Mouse (Mus musculus) hindbrain, postnatal 0 days (tissue): ENCODE data around the gene Nsd1. TPM values are rescaled to one million over a fixed set of nuclear protein-coding genes. Genes with fewer than 3 reads are reported as not detected.

ENCODE experiments used
- ATAC-seq: fragments of 200-750 bp; cut with Nextera tagmentation; 2 replicates; pipeline ENCODE4 v1.8.0; 2017; ENCODE audit warnings: mild to moderate bottlenecking, moderate TSS enrichment, moderate library complexity
- DNase-seq: peaks from one replicate; pipeline ENCODE4 v3.0.0-alpha.2; 2015; ENCODE audit warnings: low spot score
- H3K27ac ChIP-seq: fragments of 300-500 bp; sonication (generic); 2 replicates; pipeline ENCODE4 v1.5.1; 2014; ENCODE audit warnings: mild to moderate bottlenecking
- H3K27me3 ChIP-seq: fragments of 300-500 bp; sonication (generic); 2 replicates; pipeline ENCODE4 v1.6.1; 2014; ENCODE audit warnings: low read length, mixed read lengths; ENCODE audit not compliant: insufficient read depth
- H3K36me3 ChIP-seq: fragments of 300-500 bp; sonication (generic); 2 replicates; pipeline ENCODE4 v1.6.1; 2014; ENCODE audit warnings: low read length, mixed read lengths; ENCODE audit not compliant: insufficient read depth
- H3K4me1 ChIP-seq: fragments of 300-500 bp; sonication (generic); 2 replicates; pipeline ENCODE4 v1.6.1; 2014; ENCODE audit warnings: antibody characterized with exemption, low read length, mixed read lengths; ENCODE audit not compliant: insufficient read depth
- H3K4me2 ChIP-seq: fragments of 300-500 bp; sonication (generic); 2 replicates; pipeline ENCODE4 v1.6.1; 2014; ENCODE audit warnings: low read depth, mild to moderate bottlenecking, low read length, moderate library complexity, mixed read lengths
- H3K4me3 ChIP-seq: fragments of 300-500 bp; sonication (generic); 2 replicates; pipeline ENCODE4 v1.5.1; 2014; ENCODE audit warnings: low read length
- H3K9ac ChIP-seq: fragments of 300-500 bp; sonication (generic); replicated peaks from 2 replicates; pipeline ENCODE4 v1.6.1; 2014; ENCODE audit warnings: mild to moderate bottlenecking, low read length, moderate library complexity, mixed read lengths
- H3K9me3 ChIP-seq: fragments of 300-500 bp; sonication (generic); 2 replicates; pipeline ENCODE4 v1.6.1; 2016; ENCODE audit warnings: low read length, mixed read lengths
- CTCF ChIP-seq: IDR thresholded peaks from 2 replicates; pipeline ENCODE4 v1.5.1; 2016; ENCODE audit warnings: antibody characterized with exemption, control low read depth, low read depth
- WGBS: fragments of 180-500 bp; shearing (Covaris S2); extraction: QIAGEN DNeasy Blood & Tissue Kit; methylation state at CpG from one replicate; pipeline ENCODE4 v1.1.7; 2014; 5-methylcytosine and 5-hydroxymethylcytosine counted together
- polyA plus RNA-seq: library from polyadenylated mRNA; unstranded; fragments of >200 nt; fragmentation: Nextera tagmentation; extraction: Ambion mirVana; gene quantifications from 2 replicates; pipeline ENCODE4 v1.2.1, GENCODE M21; 2015
- total RNA-seq: library from RNA; depleted of rRNA; stranded (reverse); fragments of >200 nt; gene quantifications from 2 replicates; pipeline ENCODE4 v1.2.3, GENCODE M21; 2014; rRNA removed

Gene Nsd1
- total and polyA plus RNA-seq, 2 experiments from 2014 or later, result 59.3 to 64.0 TPM

DNA sequence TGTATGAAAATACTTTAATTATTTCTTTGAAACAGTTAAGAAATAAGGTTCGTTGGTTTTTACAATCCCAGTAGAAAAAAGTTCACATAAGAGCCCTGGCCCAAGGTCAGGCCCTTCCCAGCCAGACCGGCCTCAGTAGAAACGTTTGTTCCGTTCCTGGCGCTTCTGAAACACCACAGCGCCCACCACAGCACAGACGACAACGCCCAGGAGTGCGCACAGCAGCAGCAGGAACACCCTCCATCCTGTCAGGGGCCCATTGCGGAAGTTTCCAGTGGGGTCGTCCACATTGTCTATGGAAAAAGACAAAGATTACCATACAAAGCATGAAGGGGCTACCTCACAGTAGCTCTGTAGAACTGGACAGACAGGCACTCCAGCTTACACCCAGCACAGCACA, 137.2 kb downstream of the Nsd1 start:
- Histone ChIP-seq H3K4me1 (no peaks in the 10 kb centered on the region), H3K4me3 (no peak overlapping the region), H3K27ac (no peak overlapping the region), H3K4me2 (no peak overlapping the region), H3K9ac (no peak overlapping the region), H3K27me3 (no peaks in the 10 kb centered on the region), H3K9me3 (no peaks in the 10 kb centered on the region), H3K36me3 (peaks cover 62% of the 10 kb centered on the region)
- no peak for ATAC-seq
- TF ChIP-seq CTCF, result no peak
- 88% methylated on average over 11 of the region's 11 CpGs for WGBS
- no peak for DNase-seq

DNA sequence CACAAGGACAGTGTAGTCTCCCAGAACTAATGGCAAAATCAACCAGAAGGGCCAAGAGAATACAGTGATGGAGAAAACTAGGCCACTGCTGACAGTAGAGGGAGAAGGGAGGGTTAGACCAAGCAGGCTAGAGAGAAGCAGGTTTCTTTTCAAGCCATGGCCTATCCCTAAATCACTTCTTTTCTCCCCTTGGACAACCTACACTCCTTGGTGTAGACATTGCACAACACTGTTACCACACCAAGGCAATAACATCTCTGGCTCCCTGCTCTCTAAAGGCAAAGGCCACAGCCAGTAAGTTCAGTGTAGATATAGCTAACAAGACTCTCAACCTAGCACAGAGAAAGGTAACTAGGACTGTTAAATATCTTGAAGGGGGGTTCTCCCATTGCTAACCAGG, 151.6 kb downstream of the Nsd1 start:
- no peak overlapping the region for H3K27ac ChIP-seq
- DNase-seq, result no peak
- ATAC-seq, result no peak
- peak overlapping the region; percentile 94 for H3K4me2 ChIP-seq
- peaks cover 13% of the 10 kb centered on the region; the same call in 1 of the 2 replicates for H3K36me3 ChIP-seq
- TF ChIP-seq CTCF, result no peak
- no peak overlapping the region for H3K9ac ChIP-seq
- peaks cover 14% of the 10 kb centered on the region for H3K4me1 ChIP-seq
- H3K9me3 ChIP-seq, result no peaks in the 10 kb centered on the region
- no peaks in the 10 kb centered on the region for H3K27me3 ChIP-seq
- H3K4me3 ChIP-seq, result peak overlapping the region; percentile 95; the same call in 1 of the 2 replicates

DNA sequence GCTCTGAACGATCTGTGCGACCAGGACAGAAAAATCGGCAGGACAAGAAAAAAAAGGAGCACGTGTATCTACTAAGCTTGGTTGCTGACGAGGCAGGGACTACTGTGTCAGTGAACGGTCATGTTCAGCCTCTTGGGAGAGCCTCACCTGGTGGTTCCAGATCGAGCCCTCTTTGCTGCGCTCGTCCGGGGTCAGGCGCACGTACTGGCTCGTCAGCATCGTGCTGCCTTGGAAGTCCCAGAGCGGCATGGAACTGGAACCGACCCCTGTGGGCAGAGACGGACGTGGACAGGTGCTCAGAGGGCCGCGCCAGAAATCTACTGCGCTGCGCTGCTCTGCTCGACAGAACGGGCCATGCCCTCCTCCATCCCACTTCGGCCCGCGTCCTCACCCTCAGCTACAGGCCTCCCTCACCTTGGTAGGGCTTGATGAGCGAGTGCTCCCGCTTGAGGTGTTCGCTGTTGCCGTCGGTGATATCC, 152.4 kb downstream of the Nsd1 start:
- Histone ChIP-seq H3K27ac (peak overlapping the region; percentile 87), H3K9ac (peak overlapping the region; percentile 94), H3K4me3 (peak overlapping the region; percentile 95), H3K4me2 (peak overlapping the region; percentile 94), H3K9me3 (no peaks in the 10 kb centered on the region), H3K27me3 (no peaks in the 10 kb centered on the region), H3K4me1 (peaks cover 14% of the 10 kb centered on the region), H3K36me3 (peaks cover 13% of the 10 kb centered on the region; the same call in 1 of the 2 replicates)
- ATAC-seq (peak; percentile 36), DNase-seq (peak; percentile 7)
- no peak for TF ChIP-seq CTCF
- under 1% methylated on average over 32 of the region's 32 CpGs for WGBS

DNA sequence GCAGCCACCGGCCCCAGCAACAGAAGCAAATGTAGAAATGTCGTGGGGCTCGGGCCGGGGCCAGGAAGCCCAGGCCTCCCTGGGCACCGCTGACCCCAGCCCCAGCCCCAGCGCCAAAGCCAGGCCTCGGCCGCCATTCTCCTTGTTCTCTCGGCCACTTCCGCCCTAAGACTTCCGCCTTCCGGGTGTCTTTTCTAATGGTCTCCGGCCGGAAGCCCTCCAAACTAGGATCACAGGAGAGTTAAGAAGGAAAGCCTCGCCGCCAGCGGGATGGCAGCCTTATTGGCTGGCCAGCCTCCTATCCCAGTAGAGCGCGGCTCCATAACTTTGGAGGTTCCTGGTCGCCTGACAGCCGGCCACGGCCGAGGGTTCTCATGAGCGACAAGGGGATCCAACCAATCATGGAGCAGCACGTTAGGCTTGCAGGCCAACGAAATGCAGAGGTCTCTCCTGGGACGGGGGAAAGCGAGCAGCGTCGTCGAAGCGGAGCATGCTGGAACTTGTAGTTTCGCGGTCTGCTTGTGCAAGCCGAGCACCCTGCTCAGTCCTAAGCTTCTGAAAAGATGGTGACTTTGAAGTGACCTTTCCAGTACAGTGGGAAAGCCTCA, 153.0 kb downstream of the Nsd1 start, which contains the start of gene Lman2:
Lman2 (minus strand) TSS at position 331 of the 608 bp plus-strand sequence.
- Histone ChIP-seq H3K36me3 (peaks cover 13% of the 10 kb centered on the region; the same call in 1 of the 2 replicates), H3K27ac (peak within 1 kb of the TSS; percentile 87), H3K9me3 (no peaks in the 10 kb centered on the region), H3K4me1 (peaks cover 14% of the 10 kb centered on the region), H3K27me3 (no peaks in the 10 kb centered on the region), H3K9ac (peak within 1 kb of the TSS; percentile 94), H3K4me2 (peak within 1 kb of the TSS; percentile 94), H3K4me3 (peak within 1 kb of the TSS; percentile 95)
- peak; percentile 100 for DNase-seq
- no peak for TF ChIP-seq CTCF
- peak; percentile 99 for ATAC-seq
- WGBS, result under 1% methylated on average over 35 of the region's 35 CpGs

Other genes with a start within 250 kb of the Nsd1 start
- gene Hk3, start 188.4 kb upstream of the Nsd1 start, total RNA-seq, result 1.7 and 1.9 TPM in 2 replicates
- gene Hk3, start 188.4 kb upstream of the Nsd1 start, polyA plus RNA-seq, result 0.78 and 1.1 TPM in 2 replicates
- gene Uimc1, start 109.5 kb upstream of the Nsd1 start, total RNA-seq, result 3.9 and 9.0 TPM in 2 replicates
- 12.1 and 13.5 TPM in 2 replicates for gene Uimc1, start 109.5 kb upstream of the Nsd1 start, polyA plus RNA-seq
- gene Zfp346, start 104.5 kb upstream of the Nsd1 start, total RNA-seq, result 29.4 and 33.7 TPM in 2 replicates
- 21.1 and 22.3 TPM in 2 replicates for gene Zfp346, start 104.5 kb upstream of the Nsd1 start, polyA plus RNA-seq
- not detected in 2 replicates for gene Gm17617, start 76.2 kb upstream of the Nsd1 start, total RNA-seq
- gene Gm17617, start 76.2 kb upstream of the Nsd1 start, polyA plus RNA-seq, result not detected in 2 replicates
- 0.84 and 2.5 TPM in 2 replicates for gene Fgfr4, start 57.1 kb upstream of the Nsd1 start, total RNA-seq
- 1.0 and 1.5 TPM in 2 replicates for gene Fgfr4, start 57.1 kb upstream of the Nsd1 start, polyA plus RNA-seq
- 197 and 213 TPM in 2 replicates for gene Prelid1, start 110.7 kb downstream of the Nsd1 start, total RNA-seq
- 309 and 327 TPM in 2 replicates for gene Prelid1, start 110.7 kb downstream of the Nsd1 start, polyA plus RNA-seq
- 65.3 and 78.8 TPM in 2 replicates for gene Rab24, start 112.2 kb downstream of the Nsd1 start, total RNA-seq
- gene Rab24, start 112.2 kb downstream of the Nsd1 start, polyA plus RNA-seq, result 84.7 and 89.4 TPM in 2 replicates
- 16.3 and 16.8 TPM in 2 replicates for gene Mxd3, start 120.0 kb downstream of the Nsd1 start, total RNA-seq
- gene Mxd3, start 120.0 kb downstream of the Nsd1 start, polyA plus RNA-seq, result 11.2 and 11.7 TPM in 2 replicates
- gene Lman2, start 153.0 kb downstream of the Nsd1 start, total RNA-seq, result 60.7 and 72.2 TPM in 2 replicates
- gene Lman2, start 153.0 kb downstream of the Nsd1 start, polyA plus RNA-seq, result 36.4 and 37.0 TPM in 2 replicates
- 0.36 and 0.78 TPM in 2 replicates for gene Rgs14, start 159.9 kb downstream of the Nsd1 start, total RNA-seq
- 0.69 and 0.76 TPM in 2 replicates for gene Rgs14, start 159.9 kb downstream of the Nsd1 start, polyA plus RNA-seq
- not detected in 2 replicates for gene Slc34a1, start 188.4 kb downstream of the Nsd1 start, total RNA-seq
- gene Slc34a1, start 188.4 kb downstream of the Nsd1 start, polyA plus RNA-seq, result not detected in 2 replicates
- gene Pfn3, start 205.4 kb downstream of the Nsd1 start, total RNA-seq, result 0.52 TPM in 1 of 2 replicates, not detected in the other
- gene Pfn3, start 205.4 kb downstream of the Nsd1 start, polyA plus RNA-seq, result 0.37 and 0.68 TPM in 2 replicates
- not detected in 2 replicates for gene F12, start 217.0 kb downstream of the Nsd1 start, total RNA-seq
- gene F12, start 217.0 kb downstream of the Nsd1 start, polyA plus RNA-seq, result 0.26 and 0.48 TPM in 2 replicates
- 72.2 and 72.6 TPM in 2 replicates for gene Grk6, start 235.3 kb downstream of the Nsd1 start, total RNA-seq
- 34.7 and 35.5 TPM in 2 replicates for gene Grk6, start 235.3 kb downstream of the Nsd1 start, polyA plus RNA-seq